Mouse (Mus musculus): ENCODE measurements around the gene Pltp. TPM values are rescaled to one million over a fixed set of nuclear protein-coding genes. Genes with fewer than 3 reads are reported as not detected.

Gene Pltp
- polyA plus RNA-seq, 1 experiment from 2014 or later = 286 TPM

GRCm38 (mm10) chr2:164791841-164792261 lies 65.7 kb downstream of the Pltp start:
- Histone ChIP-seq H3K4me3 (ENCODE audit: low read depth, low read length) (no peak overlapping the region), H3K9me3 (ENCODE audit: low read length) (no peaks in the 10 kb centered on the region), H3K4me2 (replicated peaks; ENCODE audit: low read depth, low read length) (no peak overlapping the region), H3K4me1 (ENCODE audit: insufficient read depth, low read depth, low read length) (0 out of 2 replicates have a peak, but pooled peaks cover 2% of the 10 kb centered on the region), H3K36me3 (ENCODE audit: insufficient read depth, low read length) (peaks cover 24% of the 10 kb centered on the region; the same call in 1 of the 2 replicates), H3K9ac (replicated peaks; ENCODE audit: low read depth) (no peak overlapping the region), H3K27me3 (replicated peaks; ENCODE audit: insufficient read depth, low read length) (no peaks in the 10 kb centered on the region), H3K27ac (ENCODE audit: low read length) (no peak overlapping the region)
- 89% methylated on average over 18 of the region's 18 CpGs for WGBS
- DNase-seq (ENCODE audit: low spot score) (no peak), ATAC-seq (no peak)
- TF ChIP-seq EP300 (IDR thresholded peaks at IDR 0.05) (no peak), CTCF (IDR thresholded peaks at IDR 0.05) (no peak)

- 0 out of 2 replicates have a peak, but pooled peaks have one; percentile 35 for TF ChIP-seq EP300 (IDR thresholded peaks at IDR 0.05)
- no peak for TF ChIP-seq CTCF (IDR thresholded peaks at IDR 0.05)
- H3K9me3 ChIP-seq (ENCODE audit: low read length) = no peaks in the 10 kb centered on the region
- peaks cover 21% of the 10 kb centered on the region; the same call in 1 of the 2 replicates for H3K36me3 ChIP-seq (ENCODE audit: insufficient read depth, low read length)
- 41% methylated on average over 4 of the region's 4 CpGs for WGBS
- no peak overlapping the region for H3K4me3 ChIP-seq (ENCODE audit: low read depth, low read length)
- DNase-seq (ENCODE audit: low spot score) (peak; percentile 88), ATAC-seq (peak; percentile 46)
- H3K4me1 ChIP-seq (ENCODE audit: insufficient read depth, low read depth, low read length) = 0 out of 2 replicates have a peak, but pooled peaks cover 8% of the 10 kb centered on the region
- no peak overlapping the region for H3K9ac ChIP-seq (replicated peaks; ENCODE audit: low read depth)
- H3K4me2 ChIP-seq (replicated peaks; ENCODE audit: low read depth, low read length) = no peak overlapping the region
- no peaks in the 10 kb centered on the region for H3K27me3 ChIP-seq (replicated peaks; ENCODE audit: insufficient read depth, low read length)
- 0 out of 2 replicates have a peak overlapping the region, but pooled peaks have one; percentile 38 for H3K27ac ChIP-seq (ENCODE audit: low read length)
These were observed 67.1 kb downstream of the Pltp start for GRCm38 (mm10) chr2:164790451-164790850.

Other genes starting within 250 kb of the Pltp start
- 0.90 and 1.3 TPM in 2 replicates for gene Wfdc6b, start 244.2 kb downstream of the Pltp start, polyA plus RNA-seq (2015; fragmentation: Nextera tagmentation; extraction: Ambion mirVana)
- 0.36 and 0.43 TPM in 2 replicates for gene Wfdc8, start 244.1 kb downstream of the Pltp start, polyA plus RNA-seq (2015; fragmentation: Nextera tagmentation; extraction: Ambion mirVana)
- not detected in 2 replicates for gene Wfdc16, start 218.9 kb downstream of the Pltp start, polyA plus RNA-seq (2015; fragmentation: Nextera tagmentation; extraction: Ambion mirVana)
- gene Wfdc10, start 201.7 kb downstream of the Pltp start, polyA plus RNA-seq (2015; fragmentation: Nextera tagmentation; extraction: Ambion mirVana) = 0.57 and 0.88 TPM in 2 replicates
- not detected in 2 replicates for gene Wfdc9, start 201.1 kb downstream of the Pltp start, polyA plus RNA-seq (2015; fragmentation: Nextera tagmentation; extraction: Ambion mirVana)
- not detected in 2 replicates for gene Wfdc11, start 183.6 kb downstream of the Pltp start, polyA plus RNA-seq (2015; fragmentation: Nextera tagmentation; extraction: Ambion mirVana)
- 1.3 and 1.9 TPM in 2 replicates for gene Wfdc13, start 172.6 kb downstream of the Pltp start, polyA plus RNA-seq (2015; fragmentation: Nextera tagmentation; extraction: Ambion mirVana)
- not detected in 2 replicates for gene Spint4, start 159.2 kb downstream of the Pltp start, polyA plus RNA-seq (2015; fragmentation: Nextera tagmentation; extraction: Ambion mirVana)
- not detected in 2 replicates for gene Spint5, start 142.4 kb downstream of the Pltp start, polyA plus RNA-seq (2015; fragmentation: Nextera tagmentation; extraction: Ambion mirVana)
- 6.4 and 6.6 TPM in 2 replicates for gene Wfdc3, start 111.8 kb downstream of the Pltp start, polyA plus RNA-seq (2015; fragmentation: Nextera tagmentation; extraction: Ambion mirVana)
- 47.1 and 47.2 TPM in 2 replicates for gene Dnttip1, start 111.7 kb downstream of the Pltp start, polyA plus RNA-seq (2015; fragmentation: Nextera tagmentation; extraction: Ambion mirVana)
- 21.1 and 33.3 TPM in 2 replicates for gene Ube2c, start 87.8 kb downstream of the Pltp start, polyA plus RNA-seq (2015; fragmentation: Nextera tagmentation; extraction: Ambion mirVana)
- gene Tnnc2, start 77.7 kb downstream of the Pltp start, polyA plus RNA-seq (2015; fragmentation: Nextera tagmentation; extraction: Ambion mirVana) = 0.47 and 1.2 TPM in 2 replicates
- gene Snx21, start 71.9 kb downstream of the Pltp start, polyA plus RNA-seq (2015; fragmentation: Nextera tagmentation; extraction: Ambion mirVana) = 27.4 and 28.6 TPM in 2 replicates
- gene Acot8, start 52.8 kb downstream of the Pltp start, polyA plus RNA-seq (2015; fragmentation: Nextera tagmentation; extraction: Ambion mirVana) = 17.8 and 18.9 TPM in 2 replicates
- 4.3 and 5.3 TPM in 2 replicates for gene Zswim3, start 52.6 kb downstream of the Pltp start, polyA plus RNA-seq (2015; fragmentation: Nextera tagmentation; extraction: Ambion mirVana)
- gene Zswim1, start 35.0 kb downstream of the Pltp start, polyA plus RNA-seq (2015; fragmentation: Nextera tagmentation; extraction: Ambion mirVana) = 7.7 and 8.1 TPM in 2 replicates
- gene Spata25, start 29.2 kb downstream of the Pltp start, polyA plus RNA-seq (2015; fragmentation: Nextera tagmentation; extraction: Ambion mirVana) = not detected in 2 replicates
- 146 and 147 TPM in 2 replicates for gene Ctsa, start 24.8 kb downstream of the Pltp start, polyA plus RNA-seq (2015; fragmentation: Nextera tagmentation; extraction: Ambion mirVana)
- gene Neurl2, start 24.3 kb downstream of the Pltp start, polyA plus RNA-seq (2015; fragmentation: Nextera tagmentation; extraction: Ambion mirVana) = 5.4 and 6.5 TPM in 2 replicates
- gene Pcif1, start 21.6 kb upstream of the Pltp start, polyA plus RNA-seq (2015; fragmentation: Nextera tagmentation; extraction: Ambion mirVana) = 60.9 and 71.3 TPM in 2 replicates
- 5.0 and 5.2 TPM in 2 replicates for gene Zfp335, start 54.0 kb upstream of the Pltp start, polyA plus RNA-seq (2015; fragmentation: Nextera tagmentation; extraction: Ambion mirVana)
- 4.5 and 5.6 TPM in 2 replicates for gene Mmp9, start 83.1 kb upstream of the Pltp start, polyA plus RNA-seq (2015; fragmentation: Nextera tagmentation; extraction: Ambion mirVana)
- 0.84 and 1.0 TPM in 2 replicates for gene Slc12a5, start 103.1 kb upstream of the Pltp start, polyA plus RNA-seq (2015; fragmentation: Nextera tagmentation; extraction: Ambion mirVana)
- 21.6 and 28.7 TPM in 2 replicates for gene Ncoa5, start 177.2 kb upstream of the Pltp start, polyA plus RNA-seq (2015; fragmentation: Nextera tagmentation; extraction: Ambion mirVana)
- gene Cd40, start 197.9 kb upstream of the Pltp start, polyA plus RNA-seq (2015; fragmentation: Nextera tagmentation; extraction: Ambion mirVana) = 57.9 and 77.5 TPM in 2 replicates
- gene 1700025C18Rik, start 233.0 kb upstream of the Pltp start, polyA plus RNA-seq (2015; fragmentation: Nextera tagmentation; extraction: Ambion mirVana) = not detected in 2 replicates